Mouse (Mus musculus) MEL (cell line): Measurements from ENCODE around the gene Ripor2. TPM values are rescaled to one million over a fixed set of nuclear protein-coding genes. Genes with fewer than 3 reads are reported as not detected.

ENCODE experiments used
- DNase-seq: peaks from one replicate; pipeline ENCODE4 v3.0.0; 2011; ENCODE audit warnings: low read depth, low spot score
- H3K27ac ChIP-seq: 2 replicates; pipeline ENCODE4 v1.5.1; 2012; ENCODE audit warnings: low read depth, mild to moderate bottlenecking, control low read depth, low read length, moderate library complexity; ENCODE audit not compliant: control insufficient read depth
- H3K27me3 ChIP-seq, 2 experiments: fragments of 150-350 bp in 1 of 2; sonication (generic) in 1 of 2; 2 replicates each; pipeline ENCODE4 v1.6.1; 2012; ENCODE audit warnings: low read length in 2 of 2, mild to moderate bottlenecking in 2 of 2, improper control_type of control experiment in 1 of 2, moderate library complexity in 1 of 2; ENCODE audit not compliant: insufficient read depth in 2 of 2, control insufficient read depth in 1 of 2
- H3K36me3 ChIP-seq, 2 experiments: 2 replicates each; pipeline ENCODE4 v1.6.1; 2012 to 2014; ENCODE audit warnings: low read length in 2 of 2, improper control_type of control experiment in 1 of 2, inconsistent platforms in 1 of 2, mild to moderate bottlenecking in 1 of 2; ENCODE audit not compliant: insufficient read depth in 2 of 2, control insufficient read depth in 1 of 2
- H3K4me1 ChIP-seq, 2 experiments: fragments of 150-350 bp in 1 of 2; sonication (generic) in 1 of 2; 2 replicates each; pipeline ENCODE4 v1.6.1; 2012; ENCODE audit warnings: low read length in 2 of 2, improper control_type of control experiment in 1 of 2, mild to moderate bottlenecking in 1 of 2; ENCODE audit not compliant: insufficient read depth in 2 of 2, control insufficient read depth in 1 of 2
- H3K4me3 ChIP-seq, 2 experiments: fragments of 150-350 bp in 1 of 2; sonication (generic) in 1 of 2; 2 replicates each; pipeline ENCODE4 v1.5.1; 2012; ENCODE audit warnings: low read depth in 2 of 2, low read length in 2 of 2, mild to moderate bottlenecking in 2 of 2, moderate library complexity in 2 of 2, control low read depth in 1 of 2, improper control_type of control experiment in 1 of 2; ENCODE audit not compliant: control insufficient read depth in 1 of 2, insufficient read depth in 1 of 2
- H3K79me2 ChIP-seq: 2 replicates; pipeline ENCODE4 v1.6.1; 2012; ENCODE audit warnings: mild to moderate bottlenecking, low read length, moderate library complexity; ENCODE audit not compliant: control insufficient read depth, poor library complexity, insufficient read depth
- H3K9ac ChIP-seq: 2 replicates; pipeline ENCODE4 v1.6.1; 2012; ENCODE audit warnings: low read depth, mild to moderate bottlenecking, control low read depth, low read length, moderate library complexity; ENCODE audit not compliant: control insufficient read depth, poor library complexity, severe bottlenecking
- H3K9me3 ChIP-seq: fragments of 150-350 bp; sonication (generic); replicated peaks from 2 replicates; pipeline ENCODE4 v1.6.1; 2012; ENCODE audit warnings: mild to moderate bottlenecking, low read length, improper control_type of control experiment, moderate library complexity; ENCODE audit not compliant: insufficient read depth
- BHLHE40 ChIP-seq: IDR thresholded peaks from 2 replicates; pipeline ENCODE4 v1.6.1; 2012; ENCODE audit warnings: low read depth, mild to moderate bottlenecking, inconsistent platforms, low read length, improper control_type of control experiment, borderline replicate concordance
- CHD1 ChIP-seq: IDR thresholded peaks from 2 replicates; pipeline ENCODE4 v1.6.1; 2012; ENCODE audit warnings: low read depth, mild to moderate bottlenecking, inconsistent platforms, low read length, improper control_type of control experiment
- CHD2 ChIP-seq: IDR thresholded peaks from 2 replicates; pipeline ENCODE4 v1.6.1; 2011; ENCODE audit warnings: low read length, improper control_type of control experiment
- CTCF ChIP-seq, 3 experiments: IDR thresholded peaks in 2 of 3; conservative IDR thresholded peaks in 1 of 3; 2 replicates each; pipeline ENCODE4 v1.5.1; 2011 to 2012; ENCODE audit warnings: low read length in 3 of 3, low read depth in 2 of 3, mild to moderate bottlenecking in 2 of 3, improper control_type of control experiment in 1 of 3, inconsistent platforms in 1 of 3, mixed read lengths in 1 of 3, moderate library complexity in 1 of 3; ENCODE audit not compliant: control insufficient read depth in 1 of 3, insufficient read depth in 1 of 3, poor library complexity in 1 of 3, severe bottlenecking in 1 of 3
- E2F4 ChIP-seq: IDR thresholded peaks from 2 replicates; pipeline ENCODE4 v1.6.1; 2011; ENCODE audit warnings: low read depth, low read length, improper control_type of control experiment, borderline replicate concordance
- ELF1 ChIP-seq: IDR thresholded peaks from 2 replicates; pipeline ENCODE4 v1.6.1; 2014; ENCODE audit warnings: low read depth, mild to moderate bottlenecking, inconsistent platforms, low read length, improper control_type of control experiment, moderate library complexity
- ETS1 ChIP-seq: IDR thresholded peaks from 2 replicates; pipeline ENCODE4 v1.6.1; 2012; ENCODE audit warnings: low read depth, mild to moderate bottlenecking, inconsistent platforms, low read length, improper control_type of control experiment, moderate library complexity
- GATA1 ChIP-seq: IDR thresholded peaks from 2 replicates; pipeline ENCODE4 v1.6.1; 2011; ENCODE audit warnings: low read depth, low read length, improper control_type of control experiment
- HCFC1 ChIP-seq: IDR thresholded peaks from 2 replicates; pipeline ENCODE4 v1.6.1; 2012; ENCODE audit warnings: low read depth, mild to moderate bottlenecking, inconsistent platforms, low read length, improper control_type of control experiment, moderate library complexity
- JUND ChIP-seq: IDR thresholded peaks from 2 replicates; pipeline ENCODE4 v1.6.1; 2011; ENCODE audit warnings: low read depth, mild to moderate bottlenecking, improper control_type of control experiment, low read length
- MAFK ChIP-seq: IDR thresholded peaks from 2 replicates; pipeline ENCODE4 v1.6.1; 2011; ENCODE audit warnings: low read depth, mild to moderate bottlenecking, low read length, improper control_type of control experiment, borderline replicate concordance
- MAX ChIP-seq: IDR thresholded peaks from 2 replicates; pipeline ENCODE4 v1.6.1; 2011; ENCODE audit warnings: low read length, improper control_type of control experiment
- MAZ ChIP-seq: IDR thresholded peaks from 2 replicates; pipeline ENCODE4 v1.6.1; 2012; ENCODE audit warnings: low read depth, mild to moderate bottlenecking, inconsistent platforms, low read length, improper control_type of control experiment
- MEF2A ChIP-seq: IDR thresholded peaks from 2 replicates; pipeline ENCODE4 v1.6.1; 2014; ENCODE audit warnings: low read depth, mild to moderate bottlenecking, inconsistent platforms, low read length, improper control_type of control experiment; ENCODE audit not compliant: poor library complexity, insufficient replicate concordance, severe bottlenecking; ENCODE audit errors: extremely low read depth
- MXI1 ChIP-seq: IDR thresholded peaks from 2 replicates; pipeline ENCODE4 v1.6.1; 2011; ENCODE audit warnings: mild to moderate bottlenecking, low read depth, low read length, improper control_type of control experiment
- MYC ChIP-seq: IDR thresholded peaks from 2 replicates; pipeline ENCODE4 v1.6.1; 2011; ENCODE audit warnings: low read depth, mild to moderate bottlenecking, low read length, improper control_type of control experiment, moderate library complexity
- NELFE ChIP-seq: IDR thresholded peaks from 2 replicates; pipeline ENCODE4 v1.6.1; 2011; ENCODE audit warnings: low read depth, low read length, improper control_type of control experiment
- NRF1 ChIP-seq: IDR thresholded peaks from 2 replicates; pipeline ENCODE4 v1.6.1; 2014; ENCODE audit warnings: low read depth, mild to moderate bottlenecking, inconsistent platforms, low read length, improper control_type of control experiment, moderate library complexity; ENCODE audit not compliant: poor library complexity, insufficient read depth, severe bottlenecking
- POLR2A ChIP-seq, 2 experiments: IDR thresholded peaks; 2 replicates each; pipeline ENCODE4 v1.6.1; 2011 to 2012; ENCODE audit warnings: low read length in 2 of 2, mild to moderate bottlenecking in 2 of 2, control low read depth in 1 of 2, improper control_type of control experiment in 1 of 2, low read depth in 1 of 2, moderate library complexity in 1 of 2; ENCODE audit not compliant: control insufficient read depth in 1 of 2, insufficient read depth in 1 of 2, poor library complexity in 1 of 2
- POLR2AphosphoS2 ChIP-seq: IDR thresholded peaks from 2 replicates; pipeline ENCODE4 v1.6.1; 2011; ENCODE audit warnings: low read length, improper control_type of control experiment
- POLR2AphosphoS5 ChIP-seq: IDR thresholded peaks from 2 replicates; pipeline ENCODE4 v1.6.1; 2012; ENCODE audit warnings: low read depth, borderline replicate concordance, mild to moderate bottlenecking, inconsistent platforms, low read length, moderate library complexity, mixed read lengths
- RAD21 ChIP-seq: IDR thresholded peaks from 2 replicates; pipeline ENCODE4 v1.6.1; 2011; ENCODE audit warnings: mild to moderate bottlenecking, low read depth, low read length, improper control_type of control experiment
- RCOR1 ChIP-seq: IDR thresholded peaks from 2 replicates; pipeline ENCODE4 v1.6.1; 2012; ENCODE audit warnings: low read depth, mild to moderate bottlenecking, inconsistent platforms, low read length, improper control_type of control experiment
- SIN3A ChIP-seq: IDR thresholded peaks from 2 replicates; pipeline ENCODE4 v1.6.1; 2012; ENCODE audit warnings: low read length, improper control_type of control experiment, inconsistent platforms
- SMC3 ChIP-seq: IDR thresholded peaks from 2 replicates; pipeline ENCODE4 v1.6.1; 2011; ENCODE audit warnings: low read depth, low read length, improper control_type of control experiment
- TAL1 ChIP-seq: IDR thresholded peaks from 2 replicates; pipeline ENCODE4 v1.6.1; 2012; ENCODE audit warnings: mild to moderate bottlenecking, inconsistent platforms, low read length, moderate library complexity, mixed read lengths
- TBP ChIP-seq: IDR thresholded peaks from 2 replicates; pipeline ENCODE4 v1.8.0; 2011; ENCODE audit warnings: low read depth, low read length, improper control_type of control experiment
- TCF12 ChIP-seq: IDR thresholded peaks from 2 replicates; pipeline ENCODE4 v1.6.1; 2014; ENCODE audit warnings: low read depth, mild to moderate bottlenecking, inconsistent platforms, low read length, improper control_type of control experiment, moderate library complexity
- UBTF ChIP-seq: IDR thresholded peaks from 2 replicates; pipeline ENCODE4 v1.6.1; 2012; ENCODE audit warnings: low read depth, mild to moderate bottlenecking, inconsistent platforms, low read length, improper control_type of control experiment, moderate library complexity, borderline replicate concordance; ENCODE audit not compliant: insufficient read depth
- USF2 ChIP-seq, 2 experiments: IDR thresholded peaks; 2 replicates each; pipeline ENCODE4 v1.6.1; 2011 to 2012; ENCODE audit warnings: improper control_type of control experiment in 2 of 2, low read length in 2 of 2, borderline replicate concordance in 1 of 2, inconsistent platforms in 1 of 2, low read depth in 1 of 2, mild to moderate bottlenecking in 1 of 2; ENCODE audit not compliant: insufficient read depth in 1 of 2
- ZC3H11A ChIP-seq: IDR thresholded peaks from 2 replicates; pipeline ENCODE4 v1.6.1; 2012; ENCODE audit warnings: low read depth, mild to moderate bottlenecking, inconsistent platforms, low read length, improper control_type of control experiment
- ZKSCAN1 ChIP-seq: IDR thresholded peaks from 2 replicates; pipeline ENCODE4 v1.6.1; 2012; ENCODE audit warnings: low read depth, mild to moderate bottlenecking, inconsistent platforms, low read length, improper control_type of control experiment, moderate library complexity
- ZMIZ1 ChIP-seq: IDR thresholded peaks from 2 replicates; pipeline ENCODE4 v1.6.1; 2012; ENCODE audit warnings: low read depth, mild to moderate bottlenecking, inconsistent platforms, low read length, improper control_type of control experiment, moderate library complexity
- ZNF384 ChIP-seq: IDR thresholded peaks from 2 replicates; pipeline ENCODE4 v1.6.1; 2012; ENCODE audit warnings: low read depth, mild to moderate bottlenecking, inconsistent platforms, low read length, improper control_type of control experiment
- polyA plus RNA-seq, 2 experiments: library from polyadenylated mRNA; stranded (reverse) in 1 of 2; unstranded in 1 of 2; fragments of >175 nt in 1 of 2; fragments of >200 nt in 1 of 2; gene quantifications; 2 replicates each; pipeline versions ENCODE4 v1.2.1 to v1.2.4; 2012; ENCODE audit warnings: low replicate concordance in 2 of 2, low read depth in 1 of 2; ENCODE audit not compliant: insufficient read length in 2 of 2, insufficient read depth in 1 of 2, missing spikeins in 1 of 2
- total RNA-seq: library from RNA; depleted of rRNA; stranded (reverse); fragments of 300-350 nt; gene quantifications from 2 replicates; pipeline ENCODE4 v1.2.3, GENCODE M21; 2012

Gene Ripor2
- total and polyA plus RNA-seq, 3 experiments = 13.5 to 18.5 TPM; not detected in 1

- peaks cover 32 to 42% of the 10 kb centered on the region in 2 experiments for H3K4me1 ChIP-seq
- peaks cover 0 to 43% of the 10 kb centered on the region in 2 experiments; a peak in 3 of 4 replicates for H3K36me3 ChIP-seq
- peak overlapping the region; percentile 23 for H3K27ac ChIP-seq
- no peak overlapping the region for H3K9ac ChIP-seq
- H3K79me2 ChIP-seq = no peaks in the 10 kb centered on the region
- no peaks in the 10 kb centered on the region for H3K9me3 ChIP-seq
- DNase-seq = peak; percentile 87
- no peak overlapping the region for H3K4me3 ChIP-seq
- H3K27me3 ChIP-seq = no peaks in the 10 kb centered on the region
- TF ChIP-seq ELF1 (no peak), POLR2A (IDR thresholded peaks at IDR 0.05; ENCODE audit: control insufficient read depth in 1 of 2, insufficient read depth in 1 of 2, low read depth in 1 of 2, low read length in 2 of 2, poor library complexity in 1 of 2) (no peak), POLR2AphosphoS2 (no peak), ETS1 (no peak), MEF2A (no peak; the same call in 1 of the 2 replicates), MAX (0 out of 2 replicates have a peak, but pooled peaks have one; percentile 23), TAL1 (no peak), CHD2 (no peak), UBTF (no peak), ZMIZ1 (no peak), JUND (no peak), SMC3 (peak; percentile 91), MXI1 (peak; percentile 52; the same call in 1 of the 2 replicates), NRF1 (no peak), ZNF384 (0 out of 2 replicates have a peak, but pooled peaks have one; percentile 18), CHD1 (no peak), USF2 (IDR thresholded peaks at IDR 0.05; ENCODE audit: borderline replicate concordance in 1 of 2, insufficient read depth in 1 of 2, low read depth in 1 of 2, low read length in 2 of 2) (no peak), RCOR1 (no peak), CTCF (IDR thresholded peaks at IDR 0.05 in 2 of 3, conservative IDR thresholded peaks at IDR 0.05 in 1 of 3; ENCODE audit: control insufficient read depth in 1 of 3, insufficient read depth in 1 of 3, low read depth in 2 of 3, low read length in 3 of 3, poor library complexity in 1 of 3, severe bottlenecking in 1 of 3) (peak; percentile 83 to 97 (median 93)), TCF12 (0 out of 2 replicates have a peak, but pooled peaks have one; percentile 27), GATA1 (no peak), POLR2AphosphoS5 (no peak), E2F4 (no peak), MYC (no peak), NELFE (0 out of 2 replicates have a peak, but pooled peaks have one; percentile 8), ZC3H11A (peak; percentile 92), ZKSCAN1 (no peak), MAFK (no peak), BHLHE40 (0 out of 2 replicates have a peak, but pooled peaks have one; percentile 9), HCFC1 (no peak), RAD21 (peak; percentile 98), TBP (no peak), MAZ (0 out of 2 replicates have a peak, but pooled peaks have one; percentile 6), SIN3A (peak; percentile 45; the same call in 1 of the 2 replicates)
These were observed 105.0 kb downstream of the Ripor2 start for GRCm38 (mm10) chr13:24686705-24687665.
